Mouse (Mus musculus): ENCODE data around the gene Abcc4.

DNA sequence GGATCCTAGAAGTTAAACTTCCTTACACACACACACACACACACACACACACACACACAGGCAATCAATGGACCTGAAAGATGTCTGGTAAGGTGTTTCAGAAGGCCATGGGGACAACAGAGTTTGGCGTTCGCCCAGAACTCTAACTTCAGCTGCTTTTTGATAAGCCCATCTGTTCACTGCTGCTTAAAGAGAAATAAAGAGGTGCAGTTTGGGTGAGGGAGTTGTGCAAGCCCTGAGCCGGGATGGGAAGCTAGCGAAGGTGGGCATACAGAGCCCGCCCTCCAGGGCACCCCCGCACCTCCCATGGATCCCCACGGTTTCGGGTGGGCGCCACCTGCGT is 583 bp downstream of the Abcc4 start:
- TF ChIP-seq CTCF (conservative IDR thresholded peaks at IDR 0.05; ENCODE audit: low read length) (no peak), NANOG (IDR thresholded peaks at IDR 0.05; ENCODE audit: borderline replicate concordance, low read length) (no peak)

All from E14TG2a.4 (cell line).